Mouse (Mus musculus): ENCODE results near the gene Pccb.

Gene Pccb

GRCm38 (mm10) chr9:101045710-101046338, 11.1 kb upstream of the Pccb start:
- no peak for DNase-seq (ENCODE audit: low read depth)

GRCm38 (mm10) chr9:101042249-101042648, 7.6 kb upstream of the Pccb start:
- DNase-seq (ENCODE audit: low read depth) = no peak

- no peak for DNase-seq (ENCODE audit: low read depth)
Observed at GRCm38 (mm10) chr9:101041508-101041907, 6.8 kb upstream of the Pccb start.

GRCm38 (mm10) chr9:101038634-101039033, 3.9 kb upstream of the Pccb start:
- no peak for DNase-seq (ENCODE audit: low read depth)

- DNase-seq (ENCODE audit: low read depth) = no peak
Observed at GRCm38 (mm10) chr9:101037396-101037795, 2.7 kb upstream of the Pccb start.

GRCm38 (mm10) chr9:101036876-101037275, 2.2 kb upstream of the Pccb start:
- DNase-seq (ENCODE audit: low read depth) = no peak

- no peak for DNase-seq (ENCODE audit: low read depth)
Observed at GRCm38 (mm10) chr9:101035836-101036596, 1.3 kb upstream of the Pccb start.

- no peak for DNase-seq (ENCODE audit: low read depth)
Observed at GRCm38 (mm10) chr9:101033761-101034447, 794 bp downstream of the Pccb start.

GRCm38 (mm10) chr9:101018768-101019167, 15.9 kb downstream of the Pccb start:
- no peak for DNase-seq (ENCODE audit: low read depth)

- no peak for DNase-seq (ENCODE audit: low read depth)
Observed at GRCm38 (mm10) chr9:101017734-101018516, 16.8 kb downstream of the Pccb start.

GRCm38 (mm10) chr9:101015324-101015723, 19.4 kb downstream of the Pccb start:
- no peak for DNase-seq (ENCODE audit: low read depth)

GRCm38 (mm10) chr9:101012433-101012832, 22.3 kb downstream of the Pccb start:
- DNase-seq (ENCODE audit: low read depth) = no peak

- no peak for DNase-seq (ENCODE audit: low read depth)
Observed at GRCm38 (mm10) chr9:101005866-101006265, 28.8 kb downstream of the Pccb start.

- no peak for DNase-seq (ENCODE audit: low read depth)
Observed at GRCm38 (mm10) chr9:101003302-101003701, 31.4 kb downstream of the Pccb start.

- DNase-seq (ENCODE audit: low read depth) = no peak
Observed at GRCm38 (mm10) chr9:101002841-101003240, 31.9 kb downstream of the Pccb start.

- DNase-seq (ENCODE audit: low read depth) = peak; percentile 17
Observed at GRCm38 (mm10) chr9:101002053-101002452, 32.6 kb downstream of the Pccb start.

GRCm38 (mm10) chr9:100997138-100997537, 37.6 kb downstream of the Pccb start:
- DNase-seq (ENCODE audit: low read depth) = no peak

- no peak for DNase-seq (ENCODE audit: low read depth)
Observed at GRCm38 (mm10) chr9:100993937-100994336, 40.8 kb downstream of the Pccb start.

GRCm38 (mm10) chr9:100992191-100992590, 42.5 kb downstream of the Pccb start:
- DNase-seq (ENCODE audit: low read depth) = no peak

GRCm38 (mm10) chr9:100991321-100991720, 43.4 kb downstream of the Pccb start:
- DNase-seq (ENCODE audit: low read depth) = no peak

- no peak for DNase-seq (ENCODE audit: low read depth)
Observed at GRCm38 (mm10) chr9:100990609-100991008, 44.1 kb downstream of the Pccb start.

- no peak for DNase-seq (ENCODE audit: low read depth)
Observed at GRCm38 (mm10) chr9:100987850-100988249, 46.8 kb downstream of the Pccb start.
